ENCODE assay signal across 11 mouse cellular contexts in genomic region chr19:14369098-14369604, GRCm38 (mm10).
DNase-seq lines count a peak whose midpoint lies in the region; ATAC-seq and TF ChIP-seq lines count a peak whose summit lies in the region.
"Had no signal": no experiment of that assay in that cellular context is flagged by ENCODE, and none has a peak within 500 bp of the region (broad histone marks: within the 10 kb centered on the region; RNA-seq: fewer than 3 reads in every experiment).

No protein-coding gene starts in this region.

- H3K27me3 ChIP-seq in kidney, postnatal 0 days (ENCODE audit: insufficient read depth, low read length) = no peaks in the 10 kb centered on the region
- H3K27me3 ChIP-seq in forebrain, embryonic 14.5 days (replicated peaks; ENCODE audit: control insufficient read depth, insufficient read depth, low read length) = no peaks in the 10 kb centered on the region
- peaks cover 28% of the 10 kb centered on the region for H3K27me3 ChIP-seq in midbrain, embryonic 12.5 days
- no peaks in the 10 kb centered on the region for H3K27me3 ChIP-seq in intestine, embryonic 15.5 days (replicated peaks)
- H3K27me3 ChIP-seq: liver, embryonic 15.5 days had no signal

- H3K36me3 ChIP-seq in kidney, postnatal 0 days (ENCODE audit: insufficient read depth, low read length) = no peaks in the 10 kb centered on the region
- no peaks in the 10 kb centered on the region for H3K36me3 ChIP-seq in forebrain, embryonic 14.5 days (ENCODE audit: control insufficient read depth, insufficient read depth, low read length)
- H3K36me3 ChIP-seq in midbrain, embryonic 12.5 days = no peaks in the 10 kb centered on the region
- no peaks in the 10 kb centered on the region for H3K36me3 ChIP-seq in intestine, embryonic 15.5 days
- H3K36me3 ChIP-seq: liver, embryonic 15.5 days had no signal

- DNase-seq in kidney, postnatal 0 days (ENCODE audit: low spot score) = peak; percentile 65
- DNase-seq in kidney, adult 8-10 months = no peak
- DNase-seq in forebrain, embryonic 14.5 days (ENCODE audit: low spot score) = peak; percentile 17
- DNase-seq in thymus, postnatal 14 days = no peak
- no peak for DNase-seq in spleen, postnatal 10 days (ENCODE audit: low spot score in 2 of 2)
- DNase-seq: gastrocnemius, postnatal 14 days; kidney, postnatal 10 days had no signal

- no peak overlapping the region for H3K9ac ChIP-seq in kidney, postnatal 0 days (ENCODE audit: low read depth, low read length)
- no peak overlapping the region for H3K9ac ChIP-seq in forebrain, embryonic 14.5 days (ENCODE audit: low read length)
- no peak overlapping the region for H3K9ac ChIP-seq in midbrain, embryonic 12.5 days (replicated peaks)
- no peak overlapping the region for H3K9ac ChIP-seq in intestine, embryonic 15.5 days
- H3K9ac ChIP-seq: liver, embryonic 15.5 days had no signal

- H3K27ac ChIP-seq in kidney, postnatal 0 days = no peak overlapping the region
- H3K27ac ChIP-seq in forebrain, embryonic 14.5 days (ENCODE audit: low read depth, low read length) = no peak overlapping the region
- no peak overlapping the region for H3K27ac ChIP-seq in midbrain, embryonic 12.5 days (replicated peaks)
- H3K27ac ChIP-seq in intestine, embryonic 15.5 days = no peak overlapping the region
- H3K27ac ChIP-seq: liver, embryonic 15.5 days had no signal

- H3K4me1 ChIP-seq in kidney, postnatal 0 days (replicated peaks; ENCODE audit: insufficient read depth, low read length) = peaks cover 9% of the 10 kb centered on the region; the same call in 1 of the 2 replicates
- H3K4me1 ChIP-seq in forebrain, embryonic 14.5 days (ENCODE audit: control insufficient read depth, insufficient read depth, low read length) = no peaks in the 10 kb centered on the region; the same call in none of the 2 replicates
- peaks cover 10% of the 10 kb centered on the region; the same call in 1 of the 2 replicates for H3K4me1 ChIP-seq in midbrain, embryonic 12.5 days
- no peaks in the 10 kb centered on the region for H3K4me1 ChIP-seq in intestine, embryonic 15.5 days (replicated peaks)
- H3K4me1 ChIP-seq: liver, embryonic 15.5 days had no signal

- ATAC-seq in kidney, postnatal 0 days (replicated peaks; ENCODE audit: low FRiP score, low read depth) = peak; percentile 49; the same call in 1 of the 2 replicates
- peak; percentile 61; the same call in 1 of the 2 replicates for ATAC-seq in forebrain, embryonic 14.5 days
- peak; percentile 62; the same call in 1 of the 2 replicates for ATAC-seq in midbrain, embryonic 12.5 days (ENCODE audit: low FRiP score, low read depth)
- ATAC-seq in intestine, embryonic 15.5 days = no peak
- ATAC-seq: CD4-positive, CD25-positive, alpha-beta regulatory T cell, adult 4 months had no signal

- TF ChIP-seq CTCF in kidney, postnatal 0 days (IDR thresholded peaks at IDR 0.05; ENCODE audit: low read depth) = no peak

- no peaks in the 10 kb centered on the region for H3K9me3 ChIP-seq in kidney, postnatal 0 days (replicated peaks; ENCODE audit: low read length)
- no peaks in the 10 kb centered on the region for H3K9me3 ChIP-seq in forebrain, embryonic 14.5 days (replicated peaks; ENCODE audit: control insufficient read depth, low read length)
- no peaks in the 10 kb centered on the region for H3K9me3 ChIP-seq in midbrain, embryonic 12.5 days
- H3K9me3 ChIP-seq in intestine, embryonic 15.5 days = no peaks in the 10 kb centered on the region
- H3K9me3 ChIP-seq: liver, embryonic 15.5 days had no signal

- H3K4me2 ChIP-seq in kidney, postnatal 0 days (ENCODE audit: low read length) = no peak overlapping the region
- no peak overlapping the region for H3K4me2 ChIP-seq in forebrain, embryonic 14.5 days (ENCODE audit: low read length)
- H3K4me2 ChIP-seq in midbrain, embryonic 12.5 days (replicated peaks) = no peak overlapping the region
- no peak overlapping the region for H3K4me2 ChIP-seq in intestine, embryonic 15.5 days (replicated peaks)
- H3K4me2 ChIP-seq: liver, embryonic 15.5 days had no signal

- no peak overlapping the region for H3K4me3 ChIP-seq in kidney, postnatal 0 days (replicated peaks; ENCODE audit: low read depth, low read length)
- no peak overlapping the region for H3K4me3 ChIP-seq in forebrain, embryonic 14.5 days (ENCODE audit: low read depth, low read length)
- no peak overlapping the region for H3K4me3 ChIP-seq in midbrain, embryonic 12.5 days
- no peak overlapping the region for H3K4me3 ChIP-seq in intestine, embryonic 15.5 days (replicated peaks)
- H3K4me3 ChIP-seq: liver, embryonic 15.5 days had no signal

- 49% methylated on average over 12 of the region's 12 CpGs for WGBS in kidney, postnatal 0 days
- 57% methylated on average over 12 of the region's 12 CpGs for WGBS in forebrain, embryonic 14.5 days
- WGBS in midbrain, embryonic 12.5 days = 64% methylated on average over 12 of the region's 12 CpGs
- 86% methylated on average over 12 of the region's 12 CpGs for WGBS in intestine, embryonic 15.5 days

Comparison
In these comparisons a context has a peak if more than half of its experiments do, and no peak if none do; other contexts are left out.
1. DNase-seq: peak in kidney, postnatal 0 days (single experiment) and forebrain, embryonic 14.5 days (single experiment); none in kidney, adult 8-10 months (0 of 2), thymus, postnatal 14 days (single experiment) and spleen, postnatal 10 days (0 of 2).